Mouse (Mus musculus): ENCODE data around the gene Deup1. TPM values are rescaled to one million over a fixed set of nuclear protein-coding genes. Genes with fewer than 3 reads are reported as not detected.
A peak's percentile ranks its signal among the peaks of the same experiment; 100 is the strongest.
"Not testable (repeated sequence)": the region's sequence is repeated elsewhere in the genome, so short reads cannot be mapped to it uniquely, and the experiment has no call there.

Deup1 gene
- polyA plus RNA-seq, 1 experiment from 2014 or later, result not detected

GRCm38 (mm10) chr9:15574750-15575454, 52.8 kb downstream of the Deup1 start:
- no peak overlapping the region for H3K4me3 ChIP-seq (ENCODE audit: inconsistent target)
- no peaks in the 10 kb centered on the region for H3K36me3 ChIP-seq (ENCODE audit: inconsistent target)
- no peaks in the 10 kb centered on the region for H3K79me2 ChIP-seq (ENCODE audit: inconsistent target)
- 90% methylated on average over 13 of the region's 13 CpGs for WGBS (ENCODE audit: missing documents)
- H3K27ac ChIP-seq, result no peak overlapping the region

GRCm38 (mm10) chr9:15562353-15562752, 65.4 kb downstream of the Deup1 start:
- Histone ChIP-seq H3K4me3 (ENCODE audit: inconsistent target) (no peak overlapping the region), H3K36me3 (ENCODE audit: inconsistent target) (no peaks in the 10 kb centered on the region), H3K79me2 (ENCODE audit: inconsistent target) (no peaks in the 10 kb centered on the region), H3K27ac (no peak overlapping the region)
- 92% methylated on average over 7 of the region's 7 CpGs for WGBS (ENCODE audit: missing documents)

- 89% methylated on average over 3 of the region's 3 CpGs for WGBS (ENCODE audit: missing documents)
- no peaks in the 10 kb centered on the region for H3K36me3 ChIP-seq (ENCODE audit: inconsistent target)
- no peaks in the 10 kb centered on the region for H3K79me2 ChIP-seq (ENCODE audit: inconsistent target)
- no peak overlapping the region for H3K27ac ChIP-seq
- H3K4me3 ChIP-seq (ENCODE audit: inconsistent target), result no peak overlapping the region
These were observed 67.3 kb downstream of the Deup1 start for GRCm38 (mm10) chr9:15560451-15560850.

- no peak overlapping the region for H3K4me3 ChIP-seq (ENCODE audit: inconsistent target)
- no peak overlapping the region for H3K27ac ChIP-seq
- WGBS (ENCODE audit: missing documents), result 89% methylated on average over 8 of the region's 8 CpGs
- no peaks in the 10 kb centered on the region for H3K79me2 ChIP-seq (ENCODE audit: inconsistent target)
- H3K36me3 ChIP-seq (ENCODE audit: inconsistent target), result no peaks in the 10 kb centered on the region
These were observed 74.4 kb downstream of the Deup1 start for GRCm38 (mm10) chr9:15553322-15553721.

GRCm38 (mm10) chr9:15551933-15552851, 75.5 kb downstream of the Deup1 start:
- WGBS (ENCODE audit: missing documents), result 94% methylated on average over 13 of the region's 15 CpGs
- H3K79me2 ChIP-seq (ENCODE audit: inconsistent target), result no peaks in the 10 kb centered on the region
- no peaks in the 10 kb centered on the region for H3K36me3 ChIP-seq (ENCODE audit: inconsistent target)
- H3K27ac ChIP-seq, result no peak overlapping the region
- H3K4me3 ChIP-seq (ENCODE audit: inconsistent target), result no peak overlapping the region

GRCm38 (mm10) chr9:15551073-15551472, 76.7 kb downstream of the Deup1 start:
- H3K27ac ChIP-seq; H3K4me3 ChIP-seq (ENCODE audit: inconsistent target); H3K36me3 ChIP-seq (ENCODE audit: inconsistent target); H3K79me2 ChIP-seq (ENCODE audit: inconsistent target): not testable (repeated sequence)
- WGBS (ENCODE audit: missing documents), result 95% methylated on average over 6 of the region's 6 CpGs

GRCm38 (mm10) chr9:15550461-15550961, 77.2 kb downstream of the Deup1 start:
- H3K4me3 ChIP-seq (ENCODE audit: inconsistent target), result no peak overlapping the region
- no peak overlapping the region for H3K27ac ChIP-seq
- no peaks in the 10 kb centered on the region for H3K36me3 ChIP-seq (ENCODE audit: inconsistent target)
- no peaks in the 10 kb centered on the region for H3K79me2 ChIP-seq (ENCODE audit: inconsistent target)
- WGBS (ENCODE audit: missing documents), result 34% methylated on average over 4 of the region's 4 CpGs

- H3K27ac ChIP-seq, result peak overlapping the region; percentile 49
- no peaks in the 10 kb centered on the region for H3K79me2 ChIP-seq (ENCODE audit: inconsistent target)
- H3K36me3 ChIP-seq (ENCODE audit: inconsistent target), result no peaks in the 10 kb centered on the region
- 8% methylated on average over 5 of the region's 5 CpGs for WGBS (ENCODE audit: missing documents)
- H3K4me3 ChIP-seq (ENCODE audit: inconsistent target), result no peak overlapping the region
These were observed 85.9 kb downstream of the Deup1 start for GRCm38 (mm10) chr9:15541735-15542354.

GRCm38 (mm10) chr9:15538979-15539533, 88.7 kb downstream of the Deup1 start:
- H3K4me3 ChIP-seq (ENCODE audit: inconsistent target), result no peak overlapping the region
- 88% methylated on average over 6 of the region's 8 CpGs for WGBS (ENCODE audit: missing documents)
- no peaks in the 10 kb centered on the region for H3K79me2 ChIP-seq (ENCODE audit: inconsistent target)
- no peaks in the 10 kb centered on the region for H3K36me3 ChIP-seq (ENCODE audit: inconsistent target)
- H3K27ac ChIP-seq, result no peak overlapping the region

- Histone ChIP-seq H3K27ac (no peak overlapping the region), H3K4me3 (ENCODE audit: inconsistent target) (no peak overlapping the region), H3K36me3 (ENCODE audit: inconsistent target) (no peaks in the 10 kb centered on the region), H3K79me2 (ENCODE audit: inconsistent target) (no peaks in the 10 kb centered on the region)
- whole genome bisulfite sequencing (ENCODE audit: missing documents), result 93% methylated on average over 3 of the region's 3 CpGs
These were observed 90.2 kb downstream of the Deup1 start for GRCm38 (mm10) chr9:15537455-15538048.

- H3K27ac ChIP-seq, result no peak overlapping the region
- WGBS (ENCODE audit: missing documents), result 98% methylated on average over 5 of the region's 5 CpGs
These were observed 90.8 kb downstream of the Deup1 start for GRCm38 (mm10) chr9:15536861-15537426.

GRCm38 (mm10) chr9:15535418-15535817, 92.3 kb downstream of the Deup1 start:
- Histone ChIP-seq H3K27ac (no peak overlapping the region), H3K4me3 (ENCODE audit: inconsistent target) (no peak overlapping the region), H3K36me3 (ENCODE audit: inconsistent target) (no peaks in the 10 kb centered on the region), H3K79me2 (ENCODE audit: inconsistent target) (no peaks in the 10 kb centered on the region)
- WGBS (ENCODE audit: missing documents), result 87% methylated on average over 5 of the region's 5 CpGs

More at GRCm38 (mm10) chr9:15536861-15537426, 90.8 kb downstream of the Deup1 start:
- no peaks in the 10 kb centered on the region for H3K36me3 ChIP-seq (ENCODE audit: inconsistent target)
- no peak overlapping the region for H3K4me3 ChIP-seq (ENCODE audit: inconsistent target)
- H3K79me2 ChIP-seq (ENCODE audit: inconsistent target), result no peaks in the 10 kb centered on the region

GRCm38 (mm10) chr9:15534110-15534509, 93.6 kb downstream of the Deup1 start:
- no peaks in the 10 kb centered on the region for H3K79me2 ChIP-seq (ENCODE audit: inconsistent target)
- whole genome bisulfite sequencing (ENCODE audit: missing documents), result 93% methylated on average over 2 of the region's 2 CpGs
- H3K27ac ChIP-seq, result no peak overlapping the region
- H3K4me3 ChIP-seq (ENCODE audit: inconsistent target), result no peak overlapping the region
- no peaks in the 10 kb centered on the region for H3K36me3 ChIP-seq (ENCODE audit: inconsistent target)
